Mouse (Mus musculus) kidney, adult 2 months (tissue): ENCODE results near the gene Epha2. TPM values are rescaled to one million over a fixed set of nuclear protein-coding genes. Genes with fewer than 3 reads are reported as not detected.

ENCODE experiments used
- DNase-seq: peaks from one replicate; pipeline ENCODE4 v3.0.0; 2021
- H3K27ac ChIP-seq: fragments of 200-500 bp; 2 replicates; pipeline ENCODE4 v1.5.1; 2012; ENCODE audit warnings: low read depth, low read length, control low read depth, inconsistent platforms; ENCODE audit not compliant: insufficient read depth
- H3K27me3 ChIP-seq: fragments of 200-500 bp; replicated peaks from 2 replicates; pipeline ENCODE4 v1.6.1; 2012; ENCODE audit warnings: mild to moderate bottlenecking, moderate library complexity, low read length, inconsistent platforms; ENCODE audit not compliant: control insufficient read depth, insufficient read depth
- H3K36me3 ChIP-seq: fragments of 200-500 bp; 2 replicates; pipeline ENCODE4 v1.6.1; 2012; ENCODE audit warnings: mild to moderate bottlenecking, moderate library complexity, low read length, inconsistent platforms; ENCODE audit not compliant: control insufficient read depth, insufficient read depth
- H3K4me1 ChIP-seq: fragments of 200-500 bp; 2 replicates; pipeline ENCODE4 v1.6.1; 2011; ENCODE audit warnings: low read length; ENCODE audit not compliant: control insufficient read depth, insufficient read depth
- H3K4me3 ChIP-seq: fragments of 200-500 bp; 2 replicates; pipeline ENCODE4 v1.5.1; 2011; ENCODE audit warnings: mild to moderate bottlenecking, low read depth, low read length, control low read depth; ENCODE audit not compliant: insufficient read depth
- CTCF ChIP-seq: fragments of 200-500 bp; conservative IDR thresholded peaks from 2 replicates; pipeline ENCODE4 v1.5.1; 2011; ENCODE audit warnings: low read depth, mild to moderate bottlenecking, control low read depth, low read length, moderate library complexity, mixed read lengths; ENCODE audit not compliant: insufficient read depth, insufficient read length
- POLR2A ChIP-seq: fragments of 200-500 bp; IDR thresholded peaks from one replicate; pipeline ENCODE4 v1.6.1; 2011; ENCODE audit warnings: low read depth, low read length, control low read depth
- WGBS: fragments of 180-500 bp; shearing (Covaris S2); methylation state at CpG from one replicate; pipeline ENCODE4 v1.1.7; 2018; 5-methylcytosine and 5-hydroxymethylcytosine counted together
- polyA plus RNA-seq: library from polyadenylated mRNA; depleted of rRNA; stranded (reverse); fragments of >200 nt; gene quantifications from 2 replicates; pipeline ENCODE4 v1.2.3, GENCODE M21; 2012

Gene Epha2
- polyA plus RNA-seq, 1 experiment, result 8.1 TPM

DNA sequence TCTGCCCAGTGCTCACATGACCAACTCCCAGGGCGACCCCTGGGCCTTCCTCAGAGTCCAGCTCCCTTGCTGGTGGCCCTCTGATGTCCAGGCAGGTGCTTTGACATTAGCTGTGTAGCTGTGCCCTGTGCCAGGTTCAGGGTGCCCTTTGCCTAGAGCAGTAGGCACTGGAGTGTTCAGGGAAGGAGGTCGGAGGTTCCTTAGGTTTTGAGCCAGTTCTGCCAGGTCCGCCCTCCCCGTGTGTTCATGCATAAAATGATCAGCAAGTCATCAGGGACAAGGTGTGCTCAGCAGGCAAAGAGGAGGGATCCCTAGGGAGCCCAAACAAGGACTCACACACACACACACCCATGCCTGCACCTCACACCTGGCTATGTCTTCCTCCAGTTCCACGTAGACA lies 51.9 kb downstream of the Epha2 start:
- no peak overlapping the region for H3K4me3 ChIP-seq
- no peak overlapping the region; the same call in 1 of the 2 replicates for H3K27ac ChIP-seq
- H3K27me3 ChIP-seq, result no peaks in the 10 kb centered on the region
- DNase-seq, result peak; percentile 86
- TF ChIP-seq POLR2A, result no peak
- H3K36me3 ChIP-seq, result no peaks in the 10 kb centered on the region
- 35% methylated on average over 5 of the region's 5 CpGs for WGBS
- H3K4me1 ChIP-seq, result peaks cover 9% of the 10 kb centered on the region

DNA sequence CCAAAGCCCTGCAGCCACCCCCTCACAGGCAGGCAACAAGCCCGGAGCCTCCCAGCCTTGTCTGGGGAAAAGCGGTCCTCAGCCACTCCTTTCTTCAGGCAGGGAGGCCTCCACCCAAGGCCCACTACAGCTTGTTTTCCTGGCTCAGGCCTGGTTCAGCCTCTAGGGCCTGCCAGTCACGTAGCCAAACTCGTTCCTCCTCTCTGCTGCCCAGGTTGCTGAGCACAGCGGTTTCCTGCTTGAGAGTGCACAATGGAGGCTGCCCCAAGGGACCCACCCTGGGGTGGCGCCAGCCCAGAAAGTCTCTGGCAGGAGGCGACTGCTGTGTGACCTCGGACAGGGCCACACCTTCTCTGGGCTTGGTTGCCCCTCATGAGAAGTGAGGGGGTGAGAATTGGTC lies 52.8 kb downstream of the Epha2 start:
- peak overlapping the region; percentile 22 for H3K27ac ChIP-seq
- no peak for TF ChIP-seq CTCF
- no peak for TF ChIP-seq POLR2A
- DNase-seq, result peak; percentile 72

DNA sequence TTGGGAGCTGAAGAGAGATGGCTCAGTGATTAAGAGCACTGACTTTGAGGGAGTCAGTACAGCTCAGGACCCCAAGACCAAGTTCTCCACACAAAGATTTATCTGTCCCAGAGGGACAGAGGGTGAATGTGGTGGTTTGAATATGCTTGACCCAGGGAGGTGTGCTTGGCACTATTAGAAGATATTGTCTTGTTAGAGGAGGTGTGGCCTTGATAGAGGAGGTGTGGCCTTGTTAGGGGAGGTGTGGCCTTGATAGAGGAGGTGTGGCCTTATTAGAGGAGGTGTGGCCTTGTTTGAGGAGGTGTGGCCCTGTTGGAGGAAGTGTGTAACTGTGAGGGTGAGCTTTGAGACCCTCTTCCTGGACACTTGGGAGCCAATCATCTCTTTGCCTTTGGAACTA lies 56.8 kb downstream of the Epha2 start:
- Histone ChIP-seq H3K27ac (no peak overlapping the region), H3K36me3 (no peaks in the 10 kb centered on the region)
- DNase-seq, result no peak

More for the DNA sequence above, 52.8 kb downstream of the Epha2 start:
- Histone ChIP-seq H3K4me1 (peaks cover 9% of the 10 kb centered on the region), H3K4me3 (no peak overlapping the region), H3K36me3 (no peaks in the 10 kb centered on the region), H3K27me3 (no peaks in the 10 kb centered on the region)
- whole genome bisulfite sequencing, result 48% methylated on average over 8 of the region's 8 CpGs

DNA sequence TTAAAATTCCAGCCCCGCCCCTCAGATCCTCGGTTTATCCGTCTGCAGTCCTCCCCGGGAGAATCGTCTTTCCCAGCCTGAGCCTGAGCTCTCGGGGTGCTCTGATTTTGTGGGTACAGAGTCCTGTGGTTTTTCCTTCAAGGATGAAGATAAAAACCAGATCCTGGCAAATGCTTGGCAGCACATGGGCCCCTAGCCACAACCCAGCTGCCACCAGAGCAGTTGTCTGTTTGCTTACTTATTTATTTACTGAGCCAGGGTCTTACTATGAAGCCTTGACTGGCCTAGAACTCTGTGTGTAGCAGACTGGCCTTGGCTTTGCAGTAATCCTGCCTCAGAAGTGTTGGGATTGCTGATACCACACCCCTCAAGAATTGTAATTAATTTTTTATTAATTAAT lies 58.2 kb downstream of the Epha2 start:
- 96% methylated on average over 6 of the region's 6 CpGs for WGBS
- Histone ChIP-seq H3K27me3 (no peaks in the 10 kb centered on the region), H3K27ac (no peak overlapping the region), H3K36me3 (no peaks in the 10 kb centered on the region), H3K4me1 (no peaks in the 10 kb centered on the region), H3K4me3 (no peak overlapping the region)
- no peak for DNase-seq
- TF ChIP-seq CTCF (no peak), POLR2A (no peak)

More for the DNA sequence above, 56.8 kb downstream of the Epha2 start:
- Histone ChIP-seq H3K4me1 (peaks cover 8% of the 10 kb centered on the region), H3K4me3 (no peak overlapping the region), H3K27me3 (no peaks in the 10 kb centered on the region)
- TF ChIP-seq CTCF, result no peak
- no peak for TF ChIP-seq POLR2A

DNA sequence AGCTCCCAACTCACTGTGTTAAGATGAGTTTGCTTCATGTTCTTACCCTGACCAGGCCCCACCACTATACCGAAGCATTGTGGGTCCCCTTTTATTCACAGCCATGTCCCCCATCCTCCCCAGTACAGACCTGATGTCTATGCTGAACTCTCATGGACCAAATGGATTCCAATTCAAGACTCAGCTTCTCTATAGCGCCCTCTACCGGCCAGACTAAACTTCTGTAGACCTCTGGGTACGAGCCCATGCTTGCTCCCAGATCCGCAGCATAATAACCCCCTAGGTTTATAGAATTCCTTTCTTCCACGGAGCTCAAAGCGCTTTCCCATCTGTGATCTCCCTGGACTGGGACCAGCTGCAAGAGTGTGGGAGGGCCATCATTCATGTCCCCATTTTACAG lies 59.8 kb downstream of the Epha2 start:
- TF ChIP-seq POLR2A (no peak), CTCF (peak; percentile 58)
- Histone ChIP-seq H3K4me3 (no peak overlapping the region), H3K27me3 (no peaks in the 10 kb centered on the region), H3K4me1 (peaks cover 3% of the 10 kb centered on the region; the same call in 1 of the 2 replicates), H3K27ac (no peak overlapping the region), H3K36me3 (no peaks in the 10 kb centered on the region)
- DNase-seq, result no peak
- 52% methylated on average over 7 of the region's 7 CpGs for WGBS

DNA sequence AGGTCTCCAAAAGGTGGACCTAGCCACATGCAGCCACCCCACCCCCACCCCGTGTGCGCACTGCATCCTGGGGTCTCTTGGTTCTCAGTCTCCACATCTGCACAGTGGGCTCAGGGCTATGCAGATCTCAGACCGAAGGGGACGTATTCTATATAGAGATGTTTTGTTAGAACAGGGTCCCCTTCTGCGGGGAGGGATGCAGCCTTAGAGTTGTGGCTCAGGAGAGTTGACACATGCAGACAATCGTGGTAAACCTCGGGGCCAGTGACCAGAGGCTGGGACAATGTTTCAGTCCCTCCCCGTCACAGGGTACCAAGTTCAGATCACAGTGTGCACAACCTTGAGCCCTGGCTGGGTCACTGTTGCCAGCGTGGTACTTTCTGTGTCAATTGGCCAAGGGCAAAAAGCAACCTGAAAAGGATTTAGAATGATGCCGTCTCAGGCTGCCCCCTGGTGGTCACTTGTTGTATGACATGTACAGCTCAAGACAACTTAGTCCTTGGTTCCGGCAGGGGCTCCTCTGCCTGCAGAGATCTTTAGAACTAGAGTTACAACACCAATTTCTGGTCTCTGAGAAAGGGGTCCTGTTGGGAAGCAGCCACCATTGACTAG lies 62.0 kb downstream of the Epha2 start:
- TF ChIP-seq CTCF, result peak; percentile 86
- no peak for TF ChIP-seq POLR2A
- H3K4me1 ChIP-seq, result peaks cover 3% of the 10 kb centered on the region; the same call in 1 of the 2 replicates
- no peaks in the 10 kb centered on the region for H3K27me3 ChIP-seq
- DNase-seq, result peak; percentile 91
- WGBS, result 25% methylated on average over 11 of the region's 11 CpGs
- H3K4me3 ChIP-seq, result no peak overlapping the region
- H3K36me3 ChIP-seq, result no peaks in the 10 kb centered on the region
- no peak overlapping the region for H3K27ac ChIP-seq

DNA sequence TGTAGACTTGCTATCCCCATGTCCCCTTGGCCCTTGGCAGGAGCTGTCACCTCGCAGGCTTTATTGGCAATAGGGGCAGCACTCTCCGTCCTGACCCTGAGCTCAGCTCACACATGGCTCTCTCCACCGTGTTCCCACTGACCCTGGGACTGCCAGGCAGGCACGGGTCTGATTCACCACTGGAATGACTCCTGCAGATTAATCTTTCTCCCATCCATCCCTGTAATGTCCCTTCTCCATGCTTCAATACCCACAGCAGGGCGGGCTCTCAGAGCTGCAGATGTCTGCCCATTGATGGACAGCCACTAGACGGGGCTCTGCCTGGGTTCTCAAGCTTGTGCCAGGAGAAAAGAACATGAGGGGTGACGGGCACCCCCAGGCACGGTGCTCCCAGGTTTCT lies 64.1 kb downstream of the Epha2 start:
- H3K36me3 ChIP-seq, result no peaks in the 10 kb centered on the region
- H3K4me1 ChIP-seq, result peaks cover 3% of the 10 kb centered on the region; the same call in 1 of the 2 replicates
- no peak overlapping the region for H3K4me3 ChIP-seq
- H3K27ac ChIP-seq, result no peak overlapping the region
- no peaks in the 10 kb centered on the region for H3K27me3 ChIP-seq
- peak; percentile 80 for DNase-seq
- 34% methylated on average over 8 of the region's 8 CpGs for WGBS
- TF ChIP-seq POLR2A (no peak), CTCF (no peak)
